Mouse (Mus musculus): ENCODE data around the gene Sp9. TPM values are rescaled to one million over a fixed set of nuclear protein-coding genes. Genes with fewer than 3 reads are reported as not detected.

Gene Sp9
- polyA plus RNA-seq, 1 experiment: 2.3 TPM

- TF ChIP-seq POLR2A (IDR thresholded peaks at IDR 0.05; ENCODE audit: extremely low read depth, insufficient read depth, low read length) (no peak), CTCF (IDR thresholded peaks at IDR 0.05; ENCODE audit: extremely low read depth, insufficient read depth, low read length) (no peak)
These were observed 7.7 kb downstream of the Sp9 start for GRCm38 (mm10) chr2:73279271-73280038.

GRCm38 (mm10) chr2:73280356-73281047 is 8.8 kb downstream of the Sp9 start:
- no peak overlapping the region for H3K4me3 ChIP-seq (ENCODE audit: insufficient read depth, low read length)
- TF ChIP-seq CTCF (IDR thresholded peaks at IDR 0.05; ENCODE audit: extremely low read depth, insufficient read depth, low read length): no peak
- no peak for TF ChIP-seq POLR2A (IDR thresholded peaks at IDR 0.05; ENCODE audit: extremely low read depth, insufficient read depth, low read length)
- H3K27ac ChIP-seq (ENCODE audit: insufficient read depth, low read length): no peak overlapping the region
- no peaks in the 10 kb centered on the region for H3K4me1 ChIP-seq (ENCODE audit: control insufficient read depth, insufficient read depth, low read length)

More at GRCm38 (mm10) chr2:73279271-73280038, 7.7 kb downstream of the Sp9 start:
- Histone ChIP-seq H3K4me1 (ENCODE audit: control insufficient read depth, insufficient read depth, low read length) (no peaks in the 10 kb centered on the region), H3K4me3 (ENCODE audit: insufficient read depth, low read length) (no peak overlapping the region), H3K27ac (ENCODE audit: insufficient read depth, low read length) (no peak overlapping the region)

- H3K4me1 ChIP-seq (ENCODE audit: control insufficient read depth, insufficient read depth, low read length): no peaks in the 10 kb centered on the region
- H3K4me3 ChIP-seq (ENCODE audit: insufficient read depth, low read length): no peak overlapping the region
- H3K27ac ChIP-seq (ENCODE audit: insufficient read depth, low read length): no peak overlapping the region
- TF ChIP-seq POLR2A (IDR thresholded peaks at IDR 0.05; ENCODE audit: extremely low read depth, insufficient read depth, low read length): no peak
These were observed 9.4 kb downstream of the Sp9 start for GRCm38 (mm10) chr2:73281048-73281661.

- TF ChIP-seq CTCF (IDR thresholded peaks at IDR 0.05; ENCODE audit: extremely low read depth, insufficient read depth, low read length): no peak
- TF ChIP-seq POLR2A (IDR thresholded peaks at IDR 0.05; ENCODE audit: extremely low read depth, insufficient read depth, low read length): no peak
- no peaks in the 10 kb centered on the region for H3K4me1 ChIP-seq (ENCODE audit: control insufficient read depth, insufficient read depth, low read length)
- H3K4me3 ChIP-seq (ENCODE audit: insufficient read depth, low read length): no peak overlapping the region
- H3K27ac ChIP-seq (ENCODE audit: insufficient read depth, low read length): no peak overlapping the region
These were observed 10.0 kb downstream of the Sp9 start for GRCm38 (mm10) chr2:73281707-73282106.

- no peaks in the 10 kb centered on the region for H3K4me1 ChIP-seq (ENCODE audit: control insufficient read depth, insufficient read depth, low read length)
- TF ChIP-seq CTCF (IDR thresholded peaks at IDR 0.05; ENCODE audit: extremely low read depth, insufficient read depth, low read length): peak; percentile 35; the same call in 1 of the 2 replicates
- no peak for TF ChIP-seq POLR2A (IDR thresholded peaks at IDR 0.05; ENCODE audit: extremely low read depth, insufficient read depth, low read length)
- no peak overlapping the region for H3K27ac ChIP-seq (ENCODE audit: insufficient read depth, low read length)
- no peak overlapping the region for H3K4me3 ChIP-seq (ENCODE audit: insufficient read depth, low read length)
These were observed 13.9 kb downstream of the Sp9 start for GRCm38 (mm10) chr2:73285630-73286029.

- 0 out of 2 replicates have a peak, but pooled peaks cover 1% of the 10 kb centered on the region for H3K4me1 ChIP-seq (ENCODE audit: control insufficient read depth, insufficient read depth, low read length)
- TF ChIP-seq POLR2A (IDR thresholded peaks at IDR 0.05; ENCODE audit: extremely low read depth, insufficient read depth, low read length) (no peak), CTCF (IDR thresholded peaks at IDR 0.05; ENCODE audit: extremely low read depth, insufficient read depth, low read length) (no peak)
- H3K4me3 ChIP-seq (ENCODE audit: insufficient read depth, low read length): no peak overlapping the region
- H3K27ac ChIP-seq (ENCODE audit: insufficient read depth, low read length): no peak overlapping the region
These were observed 19.4 kb downstream of the Sp9 start for GRCm38 (mm10) chr2:73291130-73291529.

- Histone ChIP-seq H3K27ac (ENCODE audit: insufficient read depth, low read length) (no peak overlapping the region), H3K4me1 (ENCODE audit: control insufficient read depth, insufficient read depth, low read length) (0 out of 2 replicates have a peak, but pooled peaks cover 1% of the 10 kb centered on the region), H3K4me3 (ENCODE audit: insufficient read depth, low read length) (no peak overlapping the region)
- TF ChIP-seq POLR2A (IDR thresholded peaks at IDR 0.05; ENCODE audit: extremely low read depth, insufficient read depth, low read length) (no peak), CTCF (IDR thresholded peaks at IDR 0.05; ENCODE audit: extremely low read depth, insufficient read depth, low read length) (no peak)
These were observed 23.3 kb downstream of the Sp9 start for GRCm38 (mm10) chr2:73295023-73295422.

GRCm38 (mm10) chr2:73298154-73298553 is 26.4 kb downstream of the Sp9 start:
- no peak overlapping the region for H3K4me3 ChIP-seq (ENCODE audit: insufficient read depth, low read length)
- no peak for TF ChIP-seq CTCF (IDR thresholded peaks at IDR 0.05; ENCODE audit: extremely low read depth, insufficient read depth, low read length)
- no peak for TF ChIP-seq POLR2A (IDR thresholded peaks at IDR 0.05; ENCODE audit: extremely low read depth, insufficient read depth, low read length)
- H3K4me1 ChIP-seq (ENCODE audit: control insufficient read depth, insufficient read depth, low read length): no peaks in the 10 kb centered on the region
- no peak overlapping the region for H3K27ac ChIP-seq (ENCODE audit: insufficient read depth, low read length)

- H3K4me3 ChIP-seq (ENCODE audit: insufficient read depth, low read length): no peak overlapping the region
These were observed 27.1 kb downstream of the Sp9 start for GRCm38 (mm10) chr2:73298841-73299240.

More at GRCm38 (mm10) chr2:73298841-73299240, 27.1 kb downstream of the Sp9 start:
- no peaks in the 10 kb centered on the region for H3K4me1 ChIP-seq (ENCODE audit: control insufficient read depth, insufficient read depth, low read length)
- no peak overlapping the region for H3K27ac ChIP-seq (ENCODE audit: insufficient read depth, low read length)
- TF ChIP-seq POLR2A (IDR thresholded peaks at IDR 0.05; ENCODE audit: extremely low read depth, insufficient read depth, low read length): no peak
